22 mouse cellular contexts compared by ENCODE assay signal in genomic region chr8:115407535-115407934, GRCm38 (mm10).
DNase-seq lines count a peak whose midpoint lies in the region; ATAC-seq lines count a peak whose summit lies in the region.
"Had no signal": no experiment of that assay in that cellular context is flagged by ENCODE, and none has a peak within 500 bp of the region (broad histone marks: within the 10 kb centered on the region; RNA-seq: fewer than 3 reads in every experiment).

No protein-coding gene starts in this region.

- no peak for DNase-seq in spleen, adult 12 weeks (ENCODE audit: low spot score)
- DNase-seq in ovary, adult 18-20 months (ENCODE audit: low spot score), result no peak
- DNase-seq: adrenal gland, adult 8-10 months; adrenal gland, postnatal 14 days; adrenal gland, postnatal 36 days; B cell, adult 2 months; cerebellum, adult 11 months; cerebellum, adult 18-20 months; cerebellum, adult 8-10 months; cerebellum, adult 9-11 months; cerebellum, postnatal 14 days; cerebellum, postnatal 36 days had no signal

- ATAC-seq in common myeloid progenitor, adult 5-6 weeks (replicated peaks; ENCODE audit: low read depth, poor library complexity, severe bottlenecking), result peak; percentile 78
- peak; percentile 41 to 46; a peak in 1 of 4 replicates for ATAC-seq in hematopoietic stem cell, adult 5-6 weeks (replicated peaks in 1 of 2; ENCODE audit: insufficient read depth in 1 of 2, low FRiP score in 2 of 2, low TSS enrichment in 1 of 2, low read depth in 1 of 2, poor library complexity in 2 of 2, severe bottlenecking in 2 of 2)
- ATAC-seq in megakaryocyte progenitor cell, adult 5-6 weeks (replicated peaks; ENCODE audit: poor library complexity), result peak; percentile 91
- ATAC-seq in neutrophil, adult 5-6 weeks (ENCODE audit: extremely low read depth, insufficient number of reproducible peaks, low FRiP score, poor library complexity, severe bottlenecking), result peak; percentile 44; the same call in 1 of the 2 replicates
- no peak for ATAC-seq in cerebellum, adult (ENCODE audit: insufficient number of reproducible peaks, low FRiP score, low TSS enrichment)
- ATAC-seq: activated CD4-positive, CD25-positive, alpha-beta regulatory T cell, adult 4 months; CD4-positive, CD25-positive, alpha-beta regulatory T cell, adult 4 months; forebrain, embryonic 13.5 days; forebrain, embryonic 15.5 days; Patski had no signal
